Mouse (Mus musculus): ENCODE results near the gene Gm11492. TPM values are rescaled to one million over a fixed set of nuclear protein-coding genes. Genes with fewer than 3 reads are reported as not detected.

The Gm11492 gene
- not detected in 2 replicates for polyA plus RNA-seq (2015; fragmentation: Nextera tagmentation; extraction: Ambion mirVana)

GRCm38 (mm10) chr11:87566501-87566900, at the start of gene Gm11492:
TSS of gene Gm11492 (plus strand) at chr11:87566653.

GRCm38 (mm10) chr11:87568255-87568953, 2.0 kb downstream of the Gm11492 start, which contains the start of gene Sept4:
TSS of gene Sept4 (plus strand) at chr11:87568903.

GRCm38 (mm10) chr11:87591526-87592353, 25.3 kb downstream of the Gm11492 start, which contains the start of gene Mtmr4:
TSS of gene Mtmr4 (plus strand) at chr11:87592162.

GRCm38 (mm10) chr11:87616790-87617474, 50.5 kb downstream of the Gm11492 start, which contains the start of gene Hsf5:
TSS of gene Hsf5 (plus strand) at chr11:87617164.

Other genes with a start within 250 kb of the Gm11492 start
- gene Ppm1e, start 207.6 kb upstream of the Gm11492 start, polyA plus RNA-seq (2015; fragmentation: Nextera tagmentation; extraction: Ambion mirVana), result 2.9 and 4.7 TPM in 2 replicates
- gene Rad51c, start 161.7 kb upstream of the Gm11492 start, polyA plus RNA-seq (2015; fragmentation: Nextera tagmentation; extraction: Ambion mirVana), result 2.7 and 3.5 TPM in 2 replicates
- gene Tex14, start 161.6 kb upstream of the Gm11492 start, polyA plus RNA-seq (2015; fragmentation: Nextera tagmentation; extraction: Ambion mirVana), result 0.76 and 1.8 TPM in 2 replicates
- gene Sept4, start 2.2 kb downstream of the Gm11492 start, polyA plus RNA-seq (2015; fragmentation: Nextera tagmentation; extraction: Ambion mirVana), result 35.9 and 36.0 TPM in 2 replicates
- gene Mtmr4, start 25.5 kb downstream of the Gm11492 start, polyA plus RNA-seq (2015; fragmentation: Nextera tagmentation; extraction: Ambion mirVana), result 10.0 and 10.9 TPM in 2 replicates
- 0.08 and 0.13 TPM in 2 replicates for gene Hsf5, start 50.5 kb downstream of the Gm11492 start, polyA plus RNA-seq (2015; fragmentation: Nextera tagmentation; extraction: Ambion mirVana)
- gene Rnf43, start 96.1 kb downstream of the Gm11492 start, polyA plus RNA-seq (2015; fragmentation: Nextera tagmentation; extraction: Ambion mirVana), result 1.1 and 1.7 TPM in 2 replicates
- gene Supt4a, start 170.9 kb downstream of the Gm11492 start, polyA plus RNA-seq (2015; fragmentation: Nextera tagmentation; extraction: Ambion mirVana), result 261 and 330 TPM in 2 replicates
- 1.3 and 2.8 TPM in 2 replicates for gene Tspoap1, start 193.9 kb downstream of the Gm11492 start, polyA plus RNA-seq (2015; fragmentation: Nextera tagmentation; extraction: Ambion mirVana)
- gene Mpo, start 226.9 kb downstream of the Gm11492 start, polyA plus RNA-seq (2015; fragmentation: Nextera tagmentation; extraction: Ambion mirVana), result 9.7 and 15.2 TPM in 2 replicates